Mouse (Mus musculus) cortical plate, adult 2 months (tissue): Measurements from ENCODE around the gene Glcci1.

Source experiments
- CTCF ChIP-seq: fragments of 200-500 bp; IDR thresholded peaks from 2 replicates; pipeline ENCODE4 v1.5.1; 2011; ENCODE audit warnings: mild to moderate bottlenecking, control low read depth, low read length; ENCODE audit not compliant: insufficient read depth; ENCODE audit errors: extremely low read depth
- POLR2A ChIP-seq: fragments of 200-500 bp; IDR thresholded peaks from 2 replicates; pipeline ENCODE4 v1.6.1; 2011; ENCODE audit warnings: mild to moderate bottlenecking, low read length, control low read depth; ENCODE audit not compliant: insufficient read depth; ENCODE audit errors: extremely low read depth

DNA sequence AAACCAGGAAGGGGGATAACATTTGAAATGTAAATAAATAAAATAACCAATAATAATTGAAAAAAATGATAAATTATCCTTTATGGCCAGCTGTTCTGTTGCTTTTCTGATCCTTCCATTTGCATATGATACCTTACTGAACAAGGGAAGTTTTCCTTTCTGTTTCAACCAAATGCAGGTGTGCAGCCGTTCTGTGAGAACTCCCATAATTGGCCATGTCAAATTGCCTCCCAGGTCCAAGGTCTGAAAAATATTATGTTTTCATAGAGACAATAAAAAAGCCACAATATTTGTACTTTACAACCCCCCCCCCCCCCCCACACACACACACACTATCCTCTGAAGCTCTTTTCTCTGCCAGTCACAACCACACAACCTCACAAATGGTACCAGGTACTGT is 44.0 kb upstream of the Glcci1 start:
- TF ChIP-seq POLR2A (no peak), CTCF (no peak)
